Mouse (Mus musculus) liver, embryonic 14.5 days (tissue): ENCODE results near the gene Kcnj3. TPM values are rescaled to one million over a fixed set of nuclear protein-coding genes. Genes with fewer than 3 reads are reported as not detected.
"Not testable (repeated sequence)": the region's sequence is repeated elsewhere in the genome, so short reads cannot be mapped to it uniquely, and the experiment has no call there.

ENCODE experiments used
- ATAC-seq: fragments of 200-750 bp; cut with Nextera tagmentation; 2 replicates; pipeline ENCODE4 v1.8.0; 2017; ENCODE audit warnings: moderate number of reproducible peaks, mild to moderate bottlenecking, moderate library complexity; ENCODE audit not compliant: insufficient read depth
- DNase-seq, 3 experiments: peaks; one replicate each; pipeline ENCODE4 v3.0.0-alpha.2; 2012 to 2013; ENCODE audit warnings: low read depth in 3 of 3, low spot score in 3 of 3
- H3K27ac ChIP-seq: fragments of 300-500 bp; sonication (generic); 2 replicates; pipeline ENCODE4 v1.5.1; 2014; ENCODE audit warnings: moderate library complexity, mild to moderate bottlenecking, control low read depth, inconsistent platforms
- H3K27me3 ChIP-seq: fragments of 300-500 bp; sonication (generic); 2 replicates; pipeline ENCODE4 v1.6.1; 2014; ENCODE audit warnings: mild to moderate bottlenecking, low read length, moderate library complexity; ENCODE audit not compliant: control insufficient read depth, insufficient read depth
- H3K36me3 ChIP-seq: fragments of 300-500 bp; sonication (generic); replicated peaks from 2 replicates; pipeline ENCODE4 v1.6.1; 2014; ENCODE audit warnings: low read depth; ENCODE audit not compliant: control insufficient read depth, insufficient read depth
- H3K4me1 ChIP-seq, 2 experiments: fragments of 200-500 bp in 1 of 2; fragments of 300-500 bp in 1 of 2; sonication (generic) in 1 of 2; replicated peaks; 2 replicates each; pipeline ENCODE4 v1.6.1; 2012 to 2014; ENCODE audit warnings: antibody characterized with exemption in 1 of 2, inconsistent platforms in 1 of 2, low read length in 1 of 2; ENCODE audit not compliant: control insufficient read depth in 2 of 2, insufficient read depth in 2 of 2
- H3K4me2 ChIP-seq: fragments of 300-500 bp; sonication (generic); 2 replicates; pipeline ENCODE4 v1.6.1; 2014; ENCODE audit warnings: low read depth, mild to moderate bottlenecking, control low read depth, moderate library complexity
- H3K4me3 ChIP-seq, 2 experiments: fragments of 200-500 bp in 1 of 2; fragments of 300-500 bp in 1 of 2; sonication (generic) in 1 of 2; 2 replicates each; pipeline ENCODE4 v1.5.1; 2012 to 2014; ENCODE audit warnings: low read depth in 2 of 2, low read length in 2 of 2, mild to moderate bottlenecking in 2 of 2, control low read depth in 1 of 2, inconsistent platforms in 1 of 2, moderate library complexity in 1 of 2; ENCODE audit not compliant: insufficient read depth in 1 of 2
- H3K9ac ChIP-seq: fragments of 300-500 bp; sonication (generic); replicated peaks from 2 replicates; pipeline ENCODE4 v1.6.1; 2014; ENCODE audit warnings: mild to moderate bottlenecking, control low read depth, moderate library complexity
- H3K9me3 ChIP-seq: fragments of 300-500 bp; sonication (generic); 2 replicates; pipeline ENCODE4 v1.6.1; 2016; ENCODE audit warnings: low read length, mixed read lengths; ENCODE audit not compliant: control insufficient read depth
- CTCF ChIP-seq: IDR thresholded peaks from 2 replicates; pipeline ENCODE4 v1.5.1; 2016; ENCODE audit warnings: antibody characterized with exemption, low read depth, control low read depth
- EP300 ChIP-seq: IDR thresholded peaks from 2 replicates; pipeline ENCODE4 v1.6.1; 2016; ENCODE audit warnings: antibody characterized with exemption, low read depth
- WGBS: fragments of 180-500 bp; shearing (Covaris S2); extraction: QIAGEN DNeasy Blood & Tissue Kit; methylation state at CpG from one replicate; pipeline ENCODE4 v1.1.7; 2014; ENCODE audit not compliant: insufficient replicate concordance; 5-methylcytosine and 5-hydroxymethylcytosine counted together
- polyA plus RNA-seq, 2 experiments: library from polyadenylated mRNA; depleted of rRNA in 1 of 2; stranded (reverse) in 1 of 2; unstranded in 1 of 2; fragments of >200 nt; fragmentation: Nextera tagmentation in 1 of 2; extraction: Ambion mirVana in 1 of 2; gene quantifications; 2 replicates each; pipeline versions ENCODE4 v1.2.1 to v1.2.3; 2012 to 2014

Gene Kcnj3
- polyA plus RNA-seq, 2 experiments = 0.02 TPM; not detected in 1

GRCm38 (mm10) chr2:55479933-55480601 is 44.3 kb downstream of the Kcnj3 start:
- WGBS = 55% methylated on average over 4 of the region's 4 CpGs
- no peaks in the 10 kb centered on the region for H3K9me3 ChIP-seq

GRCm38 (mm10) chr2:55480602-55480965 is 44.8 kb downstream of the Kcnj3 start:
- Histone ChIP-seq H3K4me1 (no peaks in the 10 kb centered on the region), H3K36me3 (no peaks in the 10 kb centered on the region), H3K9me3 (no peaks in the 10 kb centered on the region), H3K27ac (no peak overlapping the region), H3K27me3 (no peaks in the 10 kb centered on the region), H3K4me2 (no peak overlapping the region), H3K9ac (no peak overlapping the region), H3K4me3 (no peak overlapping the region)
- TF ChIP-seq EP300 = no peak
- TF ChIP-seq CTCF = no peak
- ATAC-seq (no peak), DNase-seq (no peak)

More at GRCm38 (mm10) chr2:55479933-55480601, 44.3 kb downstream of the Kcnj3 start:
- Histone ChIP-seq H3K36me3 (no peaks in the 10 kb centered on the region), H3K27ac (no peak overlapping the region), H3K9ac (no peak overlapping the region), H3K4me1 (no peaks in the 10 kb centered on the region), H3K27me3 (no peaks in the 10 kb centered on the region), H3K4me3 (no peak overlapping the region), H3K4me2 (no peak overlapping the region)
- TF ChIP-seq EP300 = no peak
- no peak for TF ChIP-seq CTCF
- DNase-seq = no peak
- ATAC-seq = no peak

GRCm38 (mm10) chr2:55485500-55486129 is 49.8 kb downstream of the Kcnj3 start:
- H3K27me3 ChIP-seq, H3K9ac ChIP-seq, H3K9me3 ChIP-seq, H3K4me2 ChIP-seq, H3K4me1 ChIP-seq, H3K36me3 ChIP-seq, H3K27ac ChIP-seq, ATAC-seq, DNase-seq, H3K4me3 ChIP-seq: not testable (repeated sequence)
- WGBS = 66% methylated on average over 7 of the region's 7 CpGs

- H3K27me3 ChIP-seq = no peaks in the 10 kb centered on the region
- DNase-seq (no peak), ATAC-seq (no peak)
- no peak overlapping the region for H3K9ac ChIP-seq
- no peak overlapping the region for H3K4me2 ChIP-seq
- 58% methylated on average over 9 of the region's 9 CpGs for WGBS
- TF ChIP-seq CTCF (no peak), EP300 (no peak)
- H3K4me3 ChIP-seq = no peak overlapping the region
- no peak overlapping the region for H3K27ac ChIP-seq
- H3K9me3 ChIP-seq = no peaks in the 10 kb centered on the region
- no peaks in the 10 kb centered on the region for H3K4me1 ChIP-seq
- no peaks in the 10 kb centered on the region for H3K36me3 ChIP-seq
These were observed 67.8 kb downstream of the Kcnj3 start for GRCm38 (mm10) chr2:55503390-55504176.

- TF ChIP-seq CTCF = no peak
- no peak for TF ChIP-seq EP300
- H3K4me1 ChIP-seq = no peaks in the 10 kb centered on the region
- H3K27me3 ChIP-seq = no peaks in the 10 kb centered on the region
- DNase-seq (no peak), ATAC-seq (no peak)
- H3K27ac ChIP-seq = no peak overlapping the region
- no peak overlapping the region for H3K4me2 ChIP-seq
- no peaks in the 10 kb centered on the region for H3K36me3 ChIP-seq
- H3K4me3 ChIP-seq = no peak overlapping the region
- H3K9ac ChIP-seq = no peak overlapping the region
- 82% methylated on average over 1 of the region's 1 CpGs for WGBS
- no peaks in the 10 kb centered on the region for H3K9me3 ChIP-seq
These were observed 69.9 kb downstream of the Kcnj3 start for GRCm38 (mm10) chr2:55505712-55506111.
